Mouse (Mus musculus): ENCODE results near the gene Tenm1.

GRCm38 (mm10) chrX:42861731-42862130 lies 567.2 kb downstream of the Tenm1 start:
- TF ChIP-seq CTCF (IDR thresholded peaks at IDR 0.05; ENCODE audit: low read depth) (no peak), EP300 (IDR thresholded peaks at IDR 0.05; ENCODE audit: low read depth) (no peak)
